In genomic region chr8:110920032-110920772, GRCm38 (mm10) we compare ENCODE assay signal across 8 mouse cellular contexts. TPM values are rescaled to one million over a fixed set of nuclear protein-coding genes. Genes with fewer than 3 reads are reported as not detected.
A peak's percentile ranks its signal among the peaks of the same experiment; 100 is the strongest.
DNase-seq lines count a peak whose midpoint lies in the region; ATAC-seq and TF ChIP-seq lines count a peak whose summit lies in the region.

No protein-coding gene starts in this region.

- WGBS in hindbrain, embryonic 10.5 days: 2% methylated on average over 37 of the region's 37 CpGs
- 4% methylated on average over 18 of the region's 37 CpGs for WGBS in liver, postnatal 0 days (ENCODE audit: insufficient replicate concordance)

- no peak; the same call in 1 of the 2 replicates for ATAC-seq in liver, postnatal 0 days

- no peak for TF ChIP-seq CTCF in liver, postnatal 0 days (IDR thresholded peaks at IDR 0.05; ENCODE audit: low read depth)

- H3K27ac ChIP-seq in ES-E14 (ENCODE audit: insufficient read depth, low read depth, low read length, poor library complexity, severe bottlenecking): peak overlapping the region; percentile 36; the same call in 1 of the 2 replicates
- H3K27ac ChIP-seq in brown adipose tissue, adult 24 weeks (replicated peaks; ENCODE audit: low read depth, low read length): peak overlapping the region; percentile 46
- peak overlapping the region; percentile 96 for H3K27ac ChIP-seq in hindbrain, embryonic 10.5 days
- H3K27ac ChIP-seq in liver, postnatal 0 days (ENCODE audit: low read depth): peak overlapping the region; percentile 77

- H3K4me2 ChIP-seq in liver, postnatal 0 days (ENCODE audit: low read depth, low read length): peak overlapping the region; percentile 91

- peak overlapping the region; percentile 86 for H3K9ac ChIP-seq in ES-E14 (ENCODE audit: insufficient read depth, low read depth, low read length, poor library complexity, severe bottlenecking)
- peak overlapping the region; percentile 87 for H3K9ac ChIP-seq in liver, postnatal 0 days (replicated peaks)

- peaks cover 7 to 14% of the 10 kb centered on the region in 2 experiments; a peak in 3 of 4 replicates for H3K4me1 ChIP-seq in ES-E14 (ENCODE audit: control insufficient read depth in 2 of 2, insufficient read depth in 2 of 2, low read length in 2 of 2, poor library complexity in 1 of 2)
- peaks cover 12% of the 10 kb centered on the region; the same call in 1 of the 2 replicates for H3K4me1 ChIP-seq in brown adipose tissue, adult 24 weeks (ENCODE audit: control insufficient read depth, insufficient read depth, insufficient read length, low read length)
- peaks cover 38% of the 10 kb centered on the region for H3K4me1 ChIP-seq in hindbrain, embryonic 10.5 days (replicated peaks)
- peaks cover 28% of the 10 kb centered on the region for H3K4me1 ChIP-seq in liver, postnatal 0 days (ENCODE audit: insufficient read depth)

- no peaks in the 10 kb centered on the region for H3K27me3 ChIP-seq in hindbrain, embryonic 10.5 days (ENCODE audit: insufficient read depth, poor library complexity, severe bottlenecking)
- no peaks in the 10 kb centered on the region for H3K27me3 ChIP-seq in liver, postnatal 0 days (ENCODE audit: insufficient read depth, low read length)

- H3K4me3 ChIP-seq in ES-E14 (ENCODE audit: insufficient read depth in 1 of 2, low read depth in 1 of 2, low read length in 2 of 2, poor library complexity in 1 of 2, severe bottlenecking in 1 of 2): peak overlapping the region; percentile 70 to 96
- peak overlapping the region; percentile 75 for H3K4me3 ChIP-seq in brown adipose tissue, adult 24 weeks (ENCODE audit: insufficient read depth, low read depth, low read length)
- H3K4me3 ChIP-seq in hindbrain, embryonic 10.5 days: peak overlapping the region; percentile 89
- peak overlapping the region; percentile 75 for H3K4me3 ChIP-seq in liver, postnatal 0 days (ENCODE audit: low read depth, low read length)

- H3K36me3 ChIP-seq in ES-E14 (ENCODE audit: control insufficient read depth, insufficient read depth, low read length, poor library complexity, severe bottlenecking): no peaks in the 10 kb centered on the region
- H3K36me3 ChIP-seq in hindbrain, embryonic 10.5 days: peaks cover 7% of the 10 kb centered on the region
- H3K36me3 ChIP-seq in liver, postnatal 0 days (replicated peaks; ENCODE audit: insufficient read depth, low read length): no peaks in the 10 kb centered on the region

- in situ Hi-C loops in ES-E14 (cut with MboI; ENCODE audit: low sequenced_read_pairs in 2 of 2, unreplicated experiment in 2 of 2): no loop called here

- H3K9me3 ChIP-seq in ES-E14 (ENCODE audit: control insufficient read depth, insufficient read depth, low read depth, low read length): no peaks in the 10 kb centered on the region
- H3K9me3 ChIP-seq in hindbrain, embryonic 10.5 days: no peaks in the 10 kb centered on the region
- no peaks in the 10 kb centered on the region for H3K9me3 ChIP-seq in liver, postnatal 0 days (ENCODE audit: low read length)

- peak; percentile 53 to 59 for DNase-seq in layer of hippocampus, postnatal 14 days (ENCODE audit: low spot score in 2 of 2)
- DNase-seq in layer of hippocampus, adult 9-11 months: no peak
- peak; percentile 19 for DNase-seq in ES-E14 (ENCODE audit: low read depth, low spot score)
- no peak for DNase-seq in hindbrain, embryonic 10.5 days (ENCODE audit: low spot score)
- DNase-seq in liver, postnatal 0 days: no peak
- DNase-seq in testis, postnatal 14 days (ENCODE audit: low spot score): peak; percentile 48
- no peak for DNase-seq in lung, adult 18-20 months

- no peak for TF ChIP-seq EP300 in liver, postnatal 0 days (IDR thresholded peaks at IDR 0.05; ENCODE audit: low read depth)

TF ChIP-seq in ES-E14, 5 proteins besides CTCF, POLR2A, EP300 and RAD21:
- TF ChIP-seq MAFK (IDR thresholded peaks at IDR 0.05; ENCODE audit: insufficient read depth, low read depth, low read length): no peak
- TF ChIP-seq ZNF384 (IDR thresholded peaks at IDR 0.05; ENCODE audit: low read depth, low read length): no peak
- TF ChIP-seq CHD2 (IDR thresholded peaks at IDR 0.05; ENCODE audit: low read depth, low read length): no peak
- no peak for TF ChIP-seq HCFC1 (IDR thresholded peaks at IDR 0.05; ENCODE audit: borderline replicate concordance, insufficient read depth, low read length)
- no peak for TF ChIP-seq ZC3H11A (IDR thresholded peaks at IDR 0.05; ENCODE audit: borderline replicate concordance, low read depth, low read length)

RNA-seq across cellular contexts. Expression of gene St3gal2, which starts 0.5 kb away (rescaled TPM):
- 10 to 100 TPM; 92.7 to 95.8 TPM for total RNA-seq in layer of hippocampus, postnatal 14 days (2021)
- total RNA-seq in ES-E14 (2012; rRNA removed): 7.5 and 12.4 TPM in 2 replicates
- polyA plus RNA-seq in brown adipose tissue, adult 24 weeks (2012; ENCODE audit: insufficient read depth, insufficient read length, missing spikeins): 3.6 and 4.1 TPM in 2 replicates
- 27.0 and 27.1 TPM in 2 replicates for polyA plus RNA-seq in hindbrain, embryonic 10.5 days (2016; fragmentation: Nextera tagmentation; extraction: Ambion mirVana)
- polyA plus RNA-seq in liver, postnatal 0 days (2015; fragmentation: Nextera tagmentation; extraction: Ambion mirVana): 8.1 and 10.1 TPM in 2 replicates

RNA-seq across cellular contexts. Expression of gene Fuk, which starts 17.9 kb away (rescaled TPM):
- 10 to 100 TPM; 16.9 to 18.1 TPM for total RNA-seq in layer of hippocampus, postnatal 14 days (2021)
- 17.8 and 23.3 TPM in 2 replicates for total RNA-seq in ES-E14 (2012; rRNA removed)
- 2.9 and 4.6 TPM in 2 replicates for polyA plus RNA-seq in brown adipose tissue, adult 24 weeks (2012; ENCODE audit: insufficient read depth, insufficient read length, missing spikeins)
- polyA plus RNA-seq in hindbrain, embryonic 10.5 days (2016; fragmentation: Nextera tagmentation; extraction: Ambion mirVana): 11.3 and 12.4 TPM in 2 replicates
- 1.9 and 2.2 TPM in 2 replicates for polyA plus RNA-seq in liver, postnatal 0 days (2015; fragmentation: Nextera tagmentation; extraction: Ambion mirVana)

Comparison
In these comparisons a context has a peak if more than half of its experiments do, and no peak if none do; other contexts are left out.
1. DNase-seq: peak in layer of hippocampus, postnatal 14 days (2 of 2), ES-E14 (single experiment) and testis, postnatal 14 days (single experiment); none in layer of hippocampus, adult 9-11 months (single experiment), hindbrain, embryonic 10.5 days (single experiment), liver, postnatal 0 days (single experiment) and lung, adult 18-20 months (0 of 2).
2. H3K27ac ChIP-seq: peak in every context shown above with its lines; median percentile 96 in hindbrain, embryonic 10.5 days; 77 in liver, postnatal 0 days; 46 in brown adipose tissue, adult 24 weeks; 36 in ES-E14.
3. Peak in every context shown above with its lines, with median percentiles within 50 percentile points of each other: H3K4me3 ChIP-seq.